Mouse (Mus musculus) layer of hippocampus, adult 9-10 months (tissue): ENCODE measurements around the gene March10.

Experiments
- DNase-seq: peaks from one replicate; pipeline ENCODE4 v3.0.0; 2022; ENCODE audit warnings: low spot score

Gene March10

DNA sequence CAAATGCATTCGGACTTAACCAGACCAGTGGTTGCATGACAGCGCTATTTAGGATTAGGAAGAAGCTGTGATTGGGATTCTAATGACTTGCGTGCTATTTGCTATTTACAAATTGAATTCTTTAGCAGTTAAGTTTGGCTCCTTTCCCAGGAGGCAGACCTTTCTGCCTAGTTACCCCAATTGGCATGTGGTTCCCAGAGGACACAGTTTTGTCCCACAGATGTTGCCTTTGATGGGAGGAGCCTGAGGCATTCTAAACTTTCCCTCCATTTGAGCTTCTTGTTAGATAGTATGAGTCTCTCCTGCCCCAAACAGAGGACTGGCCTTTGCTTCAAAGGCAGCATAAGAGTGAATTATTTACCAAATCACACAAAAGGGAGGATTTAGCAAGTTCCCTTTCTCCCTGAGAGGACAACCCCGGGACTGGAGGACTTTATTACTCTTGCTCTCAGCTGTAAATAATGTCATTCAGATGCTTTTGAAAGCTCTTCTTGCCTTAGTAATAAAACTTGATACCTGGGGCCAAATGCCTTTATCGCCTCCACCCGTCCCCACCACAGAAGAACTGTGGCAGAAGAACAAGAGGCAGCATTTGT lies 48.6 kb downstream of the March10 start:
- no peak for DNase-seq

DNA sequence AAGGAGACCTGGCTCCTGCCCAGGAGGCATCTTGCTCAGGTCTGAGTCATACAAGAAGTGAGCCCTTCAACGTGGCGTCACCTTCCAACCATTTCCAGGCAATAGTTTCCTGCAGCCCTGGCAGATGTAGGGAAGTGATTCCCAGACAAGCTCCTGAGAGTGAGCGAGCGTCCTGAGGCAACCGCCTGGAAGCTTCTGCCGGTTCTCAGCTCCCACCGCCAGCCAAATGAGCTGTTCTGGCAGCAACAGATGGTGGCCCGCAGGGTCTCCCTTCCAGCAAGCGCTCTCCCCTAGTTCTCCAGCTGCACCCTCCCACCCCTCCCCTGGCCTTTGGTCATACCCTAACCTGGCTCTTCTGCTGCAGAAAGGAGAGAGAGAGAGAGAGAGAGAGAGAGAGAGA lies 54.2 kb downstream of the March10 start:
- DNase-seq, result no peak

GRCm38 (mm10) chr11:105390290-105390689 lies 66.2 kb downstream of the March10 start:
- DNase-seq, result no peak

- peak; percentile 11 for DNase-seq
Measured at GRCm38 (mm10) chr11:105388636-105389035, 67.9 kb downstream of the March10 start.

DNA sequence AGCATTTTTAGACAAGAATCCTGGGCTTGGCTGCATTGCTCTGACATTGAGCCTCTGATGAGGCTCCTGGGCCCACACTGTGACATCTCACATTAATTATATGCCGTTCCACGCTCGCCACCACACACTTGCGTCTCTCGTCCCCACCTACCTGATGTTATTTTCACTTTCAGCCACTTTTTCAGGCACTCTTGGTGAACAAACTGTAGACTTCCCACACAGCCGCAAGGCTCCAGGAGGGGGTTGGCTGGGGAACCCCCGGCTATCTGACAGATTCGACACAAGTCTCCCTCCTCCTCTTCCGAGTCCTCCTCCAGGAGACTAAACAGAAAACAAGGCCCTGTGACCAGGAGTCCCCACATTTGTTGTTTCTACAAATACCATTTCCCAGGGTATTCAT lies 71.3 kb downstream of the March10 start:
- DNase-seq, result no peak

DNA sequence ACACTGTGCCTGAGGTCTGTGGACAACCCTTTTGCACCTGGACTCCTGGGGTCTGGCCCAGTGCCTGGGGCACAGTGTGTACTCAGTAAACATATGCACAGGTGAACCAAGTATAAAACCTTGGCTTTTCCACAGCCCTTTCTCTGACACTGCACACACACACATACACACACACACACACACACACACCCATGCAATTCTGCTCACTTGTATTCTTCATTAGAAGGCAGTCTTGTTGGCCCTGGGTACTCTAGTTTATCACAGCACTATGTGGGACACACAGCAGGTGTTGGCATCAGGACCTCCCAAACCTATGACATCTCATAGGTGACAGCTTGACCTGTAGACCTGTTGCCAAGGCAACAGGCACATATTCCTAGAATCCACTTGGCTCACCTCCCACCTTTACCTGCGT lies 80.7 kb downstream of the March10 start:
- DNase-seq, result no peak

GRCm38 (mm10) chr11:105374526-105375175 lies 81.9 kb downstream of the March10 start:
- DNase-seq, result no peak

- no peak for DNase-seq
Measured at GRCm38 (mm10) chr11:105373881-105374280, 82.7 kb downstream of the March10 start.

GRCm38 (mm10) chr11:105371818-105372217 lies 84.7 kb downstream of the March10 start:
- no peak for DNase-seq

DNA sequence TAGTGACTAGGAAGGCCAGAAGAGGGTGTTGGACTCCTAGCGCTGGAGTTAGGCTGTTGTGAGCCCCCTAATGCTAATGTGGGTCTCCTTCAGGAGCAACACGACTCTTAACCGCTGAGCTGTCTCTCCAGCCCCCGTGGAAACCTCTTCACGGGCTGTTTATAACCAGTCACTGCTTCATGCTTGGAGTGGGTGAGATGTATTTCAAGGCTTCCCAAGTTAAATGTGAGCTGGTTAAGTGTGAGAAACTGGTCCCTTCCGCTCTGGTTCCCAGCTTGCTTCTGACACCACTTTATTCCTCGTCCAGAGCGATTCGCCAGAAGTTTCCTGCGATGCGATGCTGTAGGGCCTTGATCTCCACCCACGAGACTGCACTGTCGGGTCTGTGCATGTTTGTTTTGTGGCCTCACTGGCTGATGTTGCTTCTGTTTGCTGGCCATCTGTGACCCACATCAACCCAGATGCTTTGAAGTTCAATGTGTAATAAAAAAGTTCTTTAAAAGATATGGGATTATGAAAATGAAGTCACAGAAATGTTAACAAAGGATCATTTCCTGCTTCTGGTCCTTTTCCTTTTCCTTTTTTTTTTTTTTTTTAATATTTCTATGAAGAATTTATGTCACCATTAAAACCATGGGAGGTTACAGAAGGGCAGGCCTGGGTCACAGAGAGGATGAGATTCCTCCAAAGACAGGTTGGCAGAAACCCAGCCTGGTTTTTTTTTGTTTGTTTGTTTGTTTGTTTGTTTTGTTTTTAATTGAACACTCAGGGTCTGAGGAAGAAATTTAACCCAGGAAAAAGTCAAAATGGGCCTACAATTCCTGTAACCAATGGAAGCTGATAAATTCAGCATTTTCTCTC lies 86.8 kb downstream of the March10 start:
- DNase-seq, result no peak

DNA sequence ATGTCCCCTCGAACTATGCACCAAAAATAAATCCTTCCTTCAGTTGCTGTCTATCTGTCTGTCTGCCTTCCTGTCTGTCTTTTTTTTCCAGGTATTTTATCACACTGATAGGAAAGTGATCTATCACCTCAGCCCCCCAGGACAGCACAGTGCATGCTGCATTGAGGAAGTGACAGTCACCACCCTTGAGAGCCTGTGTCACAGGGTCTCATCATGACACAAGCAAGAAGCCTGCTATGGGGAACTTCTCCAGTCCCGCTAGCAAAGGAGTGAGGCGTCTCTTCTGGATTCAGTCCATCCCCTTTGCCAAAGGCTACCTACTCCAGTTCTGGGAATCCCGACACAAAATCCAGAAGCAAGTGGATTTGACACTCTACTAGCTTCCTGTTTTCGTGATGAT lies 87.7 kb downstream of the March10 start:
- DNase-seq, result no peak

DNA sequence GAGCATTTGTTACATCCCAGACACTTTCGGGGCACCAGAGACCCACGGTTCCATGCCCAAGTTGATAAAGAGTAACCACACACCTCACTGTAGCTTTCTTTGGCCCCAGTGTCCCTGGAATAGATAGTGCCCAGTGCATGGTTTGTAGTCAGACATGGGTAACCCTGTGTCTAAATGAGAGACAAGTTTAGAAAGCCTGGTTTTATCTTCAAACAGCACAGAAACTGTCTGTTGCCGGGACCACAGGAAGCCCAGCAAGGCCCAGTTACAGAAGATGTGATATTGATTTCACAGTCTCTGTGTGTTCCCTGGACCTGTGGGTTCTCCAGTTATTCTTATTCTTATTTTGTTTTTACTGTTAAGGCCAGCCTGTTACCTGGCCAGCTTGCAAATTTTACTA lies 89.4 kb downstream of the March10 start:
- no peak for DNase-seq

- no peak for DNase-seq
Measured at GRCm38 (mm10) chr11:105366051-105366450, 90.5 kb downstream of the March10 start.

GRCm38 (mm10) chr11:105365611-105366010 lies 90.9 kb downstream of the March10 start:
- no peak for DNase-seq

DNA sequence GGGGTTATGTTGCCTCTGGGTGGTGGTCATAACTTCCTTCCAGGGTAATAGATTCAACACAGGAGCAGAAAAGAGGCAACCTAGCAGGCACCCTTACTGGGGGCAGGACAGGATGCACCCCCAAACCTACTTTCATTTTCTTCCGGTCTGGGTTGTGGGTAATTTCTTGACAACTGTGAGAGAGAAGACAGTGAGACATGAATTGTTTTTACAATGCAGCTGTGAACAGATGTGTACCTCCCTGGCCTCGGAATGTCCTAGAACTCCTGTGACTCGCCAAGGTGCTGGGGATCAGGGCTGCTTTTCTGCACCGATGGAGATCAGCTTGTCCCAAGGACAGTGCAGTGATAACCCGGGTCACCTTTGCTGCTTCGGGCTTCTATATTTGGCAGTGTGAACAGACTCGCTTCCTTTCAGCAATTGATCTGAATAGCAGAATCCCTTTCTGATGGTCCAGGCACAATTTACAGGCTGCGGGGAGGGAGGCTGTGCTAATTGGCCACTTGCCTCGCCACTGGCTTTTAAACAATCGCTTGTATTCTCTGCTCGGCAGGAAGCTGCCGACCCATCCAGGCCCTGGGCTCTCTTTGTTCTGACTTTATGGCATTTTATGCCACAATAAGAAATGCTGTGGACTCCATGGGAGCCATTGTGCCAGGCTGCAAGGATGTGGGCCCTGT lies 92.0 kb downstream of the March10 start:
- DNase-seq, result peak; percentile 27

GRCm38 (mm10) chr11:105363598-105364385 lies 92.7 kb downstream of the March10 start:
- no peak for DNase-seq

DNA sequence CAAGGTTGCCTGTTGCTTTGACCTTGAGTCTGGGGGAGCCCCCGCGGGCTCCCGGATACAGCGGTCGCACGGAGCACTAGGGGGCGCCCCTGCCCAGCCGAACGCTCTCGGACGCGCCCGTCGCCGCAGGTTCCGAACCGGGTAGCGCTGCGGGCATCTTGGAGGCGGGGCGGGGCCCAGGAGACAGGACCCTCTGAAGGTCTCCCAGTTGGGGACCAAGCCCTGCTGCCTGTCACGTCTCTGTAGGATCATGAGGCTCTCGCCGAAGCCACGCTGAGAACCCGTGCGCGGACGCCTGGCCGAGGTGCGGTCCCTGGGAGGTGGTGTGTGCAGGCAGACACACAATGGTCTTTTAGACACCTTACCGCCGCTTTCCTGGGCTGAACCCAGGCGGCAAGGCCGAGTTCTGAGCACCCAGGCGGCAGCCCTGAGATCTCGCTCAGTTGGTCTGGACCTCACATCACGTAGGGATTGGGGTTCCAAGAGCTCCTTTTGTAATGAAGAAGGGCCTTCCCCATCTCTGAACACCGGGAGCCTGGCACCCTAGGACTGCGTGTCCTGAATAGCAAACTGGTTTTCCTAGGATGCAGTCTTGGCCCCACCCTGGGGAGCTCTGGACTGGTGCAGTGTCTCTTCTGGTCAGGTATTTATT lies 93.5 kb downstream of the March10 start:
- peak; percentile 65 for DNase-seq

GRCm38 (mm10) chr11:105362041-105362765 lies 94.3 kb downstream of the March10 start:
- no peak for DNase-seq

DNA sequence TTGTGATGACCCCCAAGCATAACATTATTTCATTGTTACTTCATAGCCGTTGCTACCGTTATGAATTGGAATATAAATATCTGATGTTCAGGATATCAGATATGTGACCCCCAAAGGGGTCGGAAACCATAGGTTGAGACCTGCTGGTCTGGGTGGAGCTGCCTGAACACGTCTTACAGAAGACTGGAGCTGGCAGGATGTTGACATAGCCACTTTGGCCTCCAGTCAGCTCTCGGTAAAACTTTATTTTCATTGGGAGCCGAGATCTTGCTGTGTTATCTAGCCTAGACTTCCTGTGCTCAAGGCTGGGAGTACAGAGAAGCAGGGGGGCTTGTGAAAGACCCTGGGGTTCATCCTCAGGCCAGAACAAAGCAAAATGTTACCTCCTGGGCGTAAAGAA lies 100.2 kb downstream of the March10 start:
- no peak for DNase-seq

DNA sequence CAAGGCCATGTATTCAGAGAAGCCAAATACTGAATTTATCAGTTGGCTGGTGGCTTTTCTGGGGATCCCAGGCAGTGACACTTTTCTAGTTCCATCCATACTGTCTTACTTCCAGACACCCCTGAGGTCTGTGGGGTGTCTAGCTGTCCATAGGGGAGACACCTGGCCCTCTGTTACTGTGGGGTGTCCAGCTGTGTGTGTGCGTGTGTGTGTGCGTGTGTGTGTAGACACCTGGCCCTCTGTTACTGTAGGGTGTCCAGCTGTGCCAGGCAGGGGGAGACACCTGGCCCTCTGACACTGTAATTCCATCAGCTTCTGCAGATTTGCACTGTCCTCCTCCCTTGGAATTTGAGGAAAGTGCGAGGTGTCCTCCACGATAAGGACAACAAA lies 102.6 kb downstream of the March10 start:
- no peak for DNase-seq
